Mouse (Mus musculus) kidney, adult 18-20 months (tissue): Measurements from ENCODE around the gene Sirpa.

Experiments
- DNase-seq: peaks from one replicate; pipeline ENCODE4 v3.0.0; 2021

Gene Sirpa

GRCm38 (mm10) chr2:129585904-129586514, 6.6 kb upstream of the Sirpa start:
- no peak for DNase-seq

- DNase-seq = no peak
Observed at GRCm38 (mm10) chr2:129587241-129587640, 5.4 kb upstream of the Sirpa start.

- DNase-seq = no peak
Observed at GRCm38 (mm10) chr2:129587825-129588251, 4.8 kb upstream of the Sirpa start.

- DNase-seq = no peak
Observed at GRCm38 (mm10) chr2:129591897-129592296, 738 bp upstream of the Sirpa start.

- DNase-seq = peak; percentile 83
Observed at GRCm38 (mm10) chr2:129593141-129593875, 673 bp downstream of the Sirpa start.

GRCm38 (mm10) chr2:129593876-129594421, 1.3 kb downstream of the Sirpa start:
- DNase-seq = peak; percentile 55

- DNase-seq = no peak
Observed at GRCm38 (mm10) chr2:129594569-129594968, 1.9 kb downstream of the Sirpa start.

- DNase-seq = no peak
Observed at GRCm38 (mm10) chr2:129595206-129595605, 2.6 kb downstream of the Sirpa start.

GRCm38 (mm10) chr2:129595661-129596209, 3.1 kb downstream of the Sirpa start:
- peak; percentile 67 for DNase-seq

GRCm38 (mm10) chr2:129596555-129597172, 4.0 kb downstream of the Sirpa start:
- no peak for DNase-seq

- DNase-seq = no peak
Observed at GRCm38 (mm10) chr2:129597581-129597980, 4.9 kb downstream of the Sirpa start.

- no peak for DNase-seq
Observed at GRCm38 (mm10) chr2:129598094-129598493, 5.5 kb downstream of the Sirpa start.

GRCm38 (mm10) chr2:129599231-129600084, 6.8 kb downstream of the Sirpa start:
- no peak for DNase-seq

- peak; percentile 42 for DNase-seq
Observed at GRCm38 (mm10) chr2:129601059-129601650, 8.5 kb downstream of the Sirpa start.

GRCm38 (mm10) chr2:129601894-129602663, 9.4 kb downstream of the Sirpa start:
- DNase-seq = no peak

- DNase-seq = no peak
Observed at GRCm38 (mm10) chr2:129602856-129603255, 10.2 kb downstream of the Sirpa start.

GRCm38 (mm10) chr2:129603536-129603935, 10.9 kb downstream of the Sirpa start:
- DNase-seq = no peak

- no peak for DNase-seq
Observed at GRCm38 (mm10) chr2:129604032-129604431, 11.4 kb downstream of the Sirpa start.

GRCm38 (mm10) chr2:129605816-129606215, 13.2 kb downstream of the Sirpa start:
- DNase-seq = no peak

GRCm38 (mm10) chr2:129606269-129606668, 13.6 kb downstream of the Sirpa start:
- DNase-seq = no peak

- DNase-seq = no peak
Observed at GRCm38 (mm10) chr2:129606899-129607298, 14.3 kb downstream of the Sirpa start.
